Comparison of ENCODE assay signal across 26 mouse cellular contexts in genomic region chr7:40928391-40928790, GRCm38 (mm10). TPM values are rescaled to one million over a fixed set of nuclear protein-coding genes. Genes with fewer than 3 reads are reported as not detected.
"Had no signal": no experiment of that assay in that cellular context is flagged by ENCODE, and none has a peak within 500 bp of the region (broad histone marks: within the 10 kb centered on the region; RNA-seq: fewer than 3 reads in every experiment).

No protein-coding gene starts in this region.

- H3K27ac ChIP-seq: kidney, postnatal 0 days; layer of hippocampus, adult 2 months; limb, embryonic 12.5 days; limb, embryonic 15.5 days; liver, embryonic 14.5 days; macrophage; midbrain, embryonic 12.5 days; midbrain, embryonic 15.5 days; neural tube, embryonic 12.5 days; neural tube, embryonic 15.5 days; stomach, postnatal 0 days had no signal

- H3K4me3 ChIP-seq: layer of hippocampus, adult 2 months; limb, embryonic 12.5 days; limb, embryonic 15.5 days; midbrain, embryonic 12.5 days; midbrain, embryonic 15.5 days; neural tube, embryonic 12.5 days; neural tube, embryonic 15.5 days had no signal

- DNase-seq: kidney, adult 2 months; layer of hippocampus, adult 9-11 months; liver, postnatal 0 days; lung, embryonic 14.5 days; right cerebral cortex, adult 18-20 months; right cerebral cortex, postnatal 14 days; right cerebral cortex, postnatal 4 days; thymus, adult 2 months; thymus, postnatal 14 days; thymus, postnatal 4 days had no signal

RNA-seq across cellular contexts. Expression of gene Vstm2b, which starts 30.3 kb away (rescaled TPM):
- total RNA-seq: megakaryocyte, adult 5-6 weeks had no signal

RNA-seq across cellular contexts. Expression of gene 4930433I11Rik, which starts 59.0 kb away (rescaled TPM):
- total RNA-seq: layer of hippocampus, adult 2 months; layer of hippocampus, postnatal 25 days; left cerebral cortex, adult 18-20 months; left cerebral cortex, postnatal 10 days; left cerebral cortex, postnatal 36 days; megakaryocyte, adult 5-6 weeks had no signal
